Mouse (Mus musculus) G1E (cell line): ENCODE measurements around the gene Tmod4. TPM values are rescaled to one million over a fixed set of nuclear protein-coding genes. Genes with fewer than 3 reads are reported as not detected.

ENCODE experiments used
- ATAC-seq: 2 replicates; pipeline ENCODE4 v1.8.0; 2016; ENCODE audit warnings: mild to moderate bottlenecking; ENCODE audit not compliant: insufficient number of reproducible peaks, poor library complexity, low FRiP score, severe bottlenecking; ENCODE audit errors: extremely low read depth
- DNase-seq: peaks from one replicate; pipeline ENCODE4 v3.0.0; 2012; ENCODE audit warnings: low spot score
- H3K27me3 ChIP-seq: 2 replicates; pipeline ENCODE4 v1.6.1; 2012; ENCODE audit warnings: mild to moderate bottlenecking, low read length, inconsistent platforms; ENCODE audit not compliant: insufficient read depth
- H3K36me3 ChIP-seq: replicated peaks from 2 replicates; pipeline ENCODE3; 2012; ENCODE audit warnings: mild to moderate bottlenecking, inconsistent platforms
- H3K4me1 ChIP-seq: 2 replicates; pipeline ENCODE4 v1.6.1; 2012; ENCODE audit warnings: low read depth, low read length, inconsistent platforms, mixed read lengths; ENCODE audit not compliant: insufficient read depth
- H3K4me3 ChIP-seq: 2 replicates; pipeline ENCODE4 v1.5.1; 2012; ENCODE audit warnings: low read depth, mild to moderate bottlenecking, inconsistent platforms, low read length, moderate library complexity, mixed read lengths
- H3K9me3 ChIP-seq: replicated peaks from 2 replicates; pipeline ENCODE4 v1.6.1; 2012; ENCODE audit warnings: inconsistent platforms
- CTCF ChIP-seq: IDR thresholded peaks from 2 replicates; pipeline ENCODE4 v1.5.1; 2012; ENCODE audit warnings: low read depth, low read length, inconsistent platforms, mixed read lengths
- GATA1 ChIP-seq: IDR thresholded peaks from 2 replicates; pipeline ENCODE4 v1.6.1; 2012; ENCODE audit warnings: borderline replicate concordance, low read length, inconsistent platforms, mixed read lengths
- GATA2 ChIP-seq: IDR thresholded peaks from 2 replicates; pipeline ENCODE4 v1.6.1; 2012; ENCODE audit warnings: low read depth, low read length, inconsistent platforms, borderline replicate concordance
- POLR2AphosphoS5 ChIP-seq: IDR thresholded peaks from 2 replicates; pipeline ENCODE4 v1.6.1; 2012; ENCODE audit warnings: low read depth, low read length, inconsistent platforms; ENCODE audit not compliant: insufficient replicate concordance
- TAL1 ChIP-seq: conservative IDR thresholded peaks from 2 replicates; pipeline ENCODE4 v1.6.1; 2012; ENCODE audit warnings: low read depth, low read length, inconsistent platforms, mixed read lengths
- polyA plus RNA-seq: library from polyadenylated mRNA; stranded (reverse); fragments of >175 nt; gene quantifications from 2 replicates; pipeline ENCODE4 v1.2.3, GENCODE M21; 2012
- total RNA-seq, 2 experiments: library from RNA; stranded (forward) in 1 of 2; stranded (reverse) in 1 of 2; fragments of 200-1000 nt in 1 of 2; fragments of >200 nt in 1 of 2; fragmentation: Nextera tagmentation in 1 of 2; gene quantifications; 2 replicates each; pipeline ENCODE4 v1.2.3; 2014 to 2017

Tmod4 gene
- total and polyA plus RNA-seq, 3 experiments, result 0.22 to 11.7 (median 4.5) TPM

- Histone ChIP-seq H3K27me3 (peaks cover 56% of the 10 kb centered on the region), H3K4me3 (no peak overlapping the region; the same call in 1 of the 2 replicates)
- ATAC-seq, result no peak
These were observed 37.5 kb downstream of the Tmod4 start for GRCm38 (mm10) chr3:95161618-95162344.

DNA sequence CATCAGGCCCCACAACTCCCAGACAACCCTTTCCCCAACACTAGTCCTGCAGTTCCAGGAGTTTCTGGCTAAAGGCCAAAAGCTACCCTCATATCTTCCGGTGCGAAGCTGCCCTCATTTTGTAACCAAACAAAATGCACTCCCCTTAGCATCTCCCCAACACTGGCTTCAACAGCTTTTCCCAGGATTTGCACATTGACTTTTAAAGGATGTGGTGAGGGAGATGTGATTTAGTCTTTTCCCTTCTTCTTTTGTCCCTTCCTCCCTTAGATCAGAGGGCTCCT lies 38.0 kb downstream of the Tmod4 start:
- no peak overlapping the region for H3K4me3 ChIP-seq
- H3K27me3 ChIP-seq, result peaks cover 56% of the 10 kb centered on the region
- H3K9me3 ChIP-seq, result no peaks in the 10 kb centered on the region
- ATAC-seq (no peak), DNase-seq (no peak)
- TF ChIP-seq POLR2AphosphoS5 (no peak), CTCF (no peak), TAL1 (no peak), GATA1 (no peak), GATA2 (no peak)
- H3K36me3 ChIP-seq, result no peaks in the 10 kb centered on the region
- H3K4me1 ChIP-seq, result peaks cover 45% of the 10 kb centered on the region

More at GRCm38 (mm10) chr3:95161618-95162344, 37.5 kb downstream of the Tmod4 start:
- no peak for DNase-seq
- Histone ChIP-seq H3K9me3 (no peaks in the 10 kb centered on the region), H3K4me1 (peaks cover 45% of the 10 kb centered on the region), H3K36me3 (no peaks in the 10 kb centered on the region)
- TF ChIP-seq GATA2, result no peak
- TF ChIP-seq POLR2AphosphoS5, result no peak
- TF ChIP-seq TAL1, result no peak
- TF ChIP-seq CTCF, result no peak
- no peak for TF ChIP-seq GATA1

DNA sequence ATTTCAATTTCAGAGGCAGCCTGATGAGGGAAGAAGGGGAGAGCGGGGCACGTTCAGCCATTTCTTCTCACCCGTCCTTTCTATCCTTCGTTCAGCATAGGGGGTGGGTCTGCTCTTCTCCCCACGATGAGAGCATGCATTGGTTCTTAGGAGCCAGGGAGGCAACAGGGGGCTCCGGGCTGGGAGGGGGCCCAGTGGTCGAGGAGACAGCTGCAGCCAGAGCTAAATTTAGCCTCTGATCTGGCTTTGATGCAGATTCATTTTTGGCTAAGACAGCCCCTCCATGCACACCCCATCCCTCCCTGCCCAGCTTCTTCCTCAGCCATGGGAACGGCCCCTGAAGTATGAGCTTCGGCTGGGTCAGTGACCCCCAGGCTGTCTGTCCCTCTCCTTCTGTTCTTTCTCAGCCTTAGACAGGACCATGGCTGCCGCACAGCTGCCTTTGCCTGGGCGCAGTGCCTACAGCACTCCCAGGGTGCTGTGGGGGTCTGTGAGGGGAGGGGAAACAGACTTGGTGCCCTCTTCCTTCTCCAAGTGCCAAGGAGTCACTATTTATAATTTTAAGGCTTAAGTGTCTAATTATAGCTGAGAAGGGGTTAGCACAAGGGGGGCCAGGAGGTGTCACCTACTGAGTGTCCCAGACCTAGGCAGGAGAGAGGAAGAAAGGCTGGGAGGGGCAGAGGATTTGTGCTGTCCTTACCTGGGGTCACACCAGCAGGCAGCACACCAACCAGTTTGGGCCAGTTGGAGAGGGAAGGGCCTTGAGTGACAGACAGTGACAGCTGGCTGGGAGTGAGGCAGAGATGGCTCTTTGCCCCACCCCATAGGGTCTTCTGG lies 39.4 kb downstream of the Tmod4 start:
- ATAC-seq (no peak), DNase-seq (no peak)
- no peaks in the 10 kb centered on the region for H3K9me3 ChIP-seq
- peaks cover 68% of the 10 kb centered on the region for H3K27me3 ChIP-seq
- peaks cover 50% of the 10 kb centered on the region for H3K4me1 ChIP-seq
- TF ChIP-seq GATA1, result no peak
- TF ChIP-seq GATA2, result no peak
- no peak for TF ChIP-seq TAL1
- no peaks in the 10 kb centered on the region for H3K36me3 ChIP-seq
- H3K4me3 ChIP-seq, result no peak overlapping the region

- H3K4me1 ChIP-seq, result peaks cover 51% of the 10 kb centered on the region
- H3K9me3 ChIP-seq, result no peaks in the 10 kb centered on the region
- no peak overlapping the region for H3K4me3 ChIP-seq
- no peak for ATAC-seq
- peaks cover 74% of the 10 kb centered on the region for H3K27me3 ChIP-seq
- no peaks in the 10 kb centered on the region for H3K36me3 ChIP-seq
- no peak for DNase-seq
- TF ChIP-seq GATA1 (no peak), TAL1 (no peak), CTCF (no peak), POLR2AphosphoS5 (no peak), GATA2 (no peak)
These were observed 39.9 kb downstream of the Tmod4 start for GRCm38 (mm10) chr3:95164256-95164550.

DNA sequence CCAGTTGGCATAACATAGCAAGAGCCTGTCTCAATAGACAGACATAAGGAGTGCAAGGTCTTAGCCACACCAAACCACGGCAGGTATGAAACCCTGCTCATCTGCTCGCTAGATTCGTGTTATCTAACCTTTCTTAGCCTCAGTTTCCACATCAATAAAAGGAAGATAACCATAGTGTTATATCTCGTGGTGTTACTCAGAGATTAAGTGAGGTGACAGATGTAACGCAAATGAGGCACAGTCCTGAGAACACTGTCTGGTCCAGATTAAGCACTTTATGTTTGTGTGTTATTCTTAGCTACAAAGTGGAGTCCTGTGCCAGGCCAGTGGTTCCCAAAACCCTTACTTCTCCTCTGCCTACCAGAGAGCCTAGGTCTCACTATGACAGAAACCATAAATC lies 40.6 kb downstream of the Tmod4 start:
- Histone ChIP-seq H3K4me3 (no peak overlapping the region), H3K9me3 (no peaks in the 10 kb centered on the region), H3K27me3 (peaks cover 79% of the 10 kb centered on the region), H3K36me3 (no peaks in the 10 kb centered on the region), H3K4me1 (peaks cover 47% of the 10 kb centered on the region)
- DNase-seq (no peak), ATAC-seq (no peak)
- no peak for TF ChIP-seq GATA2
- peak; percentile 32; the same call in 1 of the 2 replicates for TF ChIP-seq TAL1

GRCm38 (mm10) chr3:95169996-95170395 lies 45.7 kb downstream of the Tmod4 start:
- peaks cover 18% of the 10 kb centered on the region for H3K4me1 ChIP-seq
- H3K9me3 ChIP-seq, result peaks cover 22% of the 10 kb centered on the region
- ATAC-seq (no peak), DNase-seq (no peak)
- H3K36me3 ChIP-seq, result no peaks in the 10 kb centered on the region
- no peak overlapping the region for H3K4me3 ChIP-seq
- peaks cover 68% of the 10 kb centered on the region for H3K27me3 ChIP-seq
- TF ChIP-seq TAL1, result no peak
- no peak for TF ChIP-seq GATA2

- DNase-seq (no peak), ATAC-seq (no peak)
- H3K27me3 ChIP-seq, result peaks cover 61% of the 10 kb centered on the region
- no peaks in the 10 kb centered on the region for H3K36me3 ChIP-seq
- no peak overlapping the region for H3K4me3 ChIP-seq
- TF ChIP-seq GATA1 (no peak), POLR2AphosphoS5 (no peak), TAL1 (no peak), CTCF (no peak), GATA2 (no peak)
- H3K4me1 ChIP-seq, result peaks cover 16% of the 10 kb centered on the region
- H3K9me3 ChIP-seq, result peaks cover 22% of the 10 kb centered on the region
These were observed 46.8 kb downstream of the Tmod4 start for GRCm38 (mm10) chr3:95171105-95171504.
